Mouse (Mus musculus) urinary bladder, adult 18-20 months (tissue): ENCODE measurements at regions not wholly inside any gene's neighbourhood (a gene's known extent, or its start where the extent isn't known, plus 50 kb on each side); places are given as distances from the start of the nearest gene placed in this dataset.

Source experiments
- DNase-seq, 2 experiments: peaks; one replicate each; pipeline ENCODE4 v3.0.0; 2022; ENCODE audit warnings: low spot score in 2 of 2, mixed read lengths in 2 of 2

- DNase-seq, result no peak
Observed at GRCm38 (mm10) chr13:59916166-59917044, 93.5 kb upstream of the Tut7 start.

- no peak for DNase-seq
Observed at GRCm38 (mm10) chr13:59915734-59916133, 92.8 kb upstream of the Tut7 start.

- DNase-seq, result no peak
Observed at GRCm38 (mm10) chr13:59910179-59911071, 87.5 kb upstream of the Tut7 start.

GRCm38 (mm10) chr13:59909400-59909799, 86.5 kb upstream of the Tut7 start:
- no peak for DNase-seq

GRCm38 (mm10) chr13:59908786-59909185, 85.8 kb upstream of the Tut7 start:
- DNase-seq, result no peak

- no peak for DNase-seq
Observed at GRCm38 (mm10) chr13:59905488-59905887, 82.5 kb upstream of the Tut7 start.

- DNase-seq, result no peak
Observed at GRCm38 (mm10) chr13:59904415-59904814, 81.5 kb upstream of the Tut7 start.

GRCm38 (mm10) chr13:59899521-59899920, 76.6 kb upstream of the Tut7 start:
- DNase-seq, result no peak

- no peak for DNase-seq
Observed at GRCm38 (mm10) chr13:59895754-59896153, 72.8 kb upstream of the Tut7 start.

- no peak for DNase-seq
Observed at GRCm38 (mm10) chr13:59894094-59894493, 71.1 kb upstream of the Tut7 start.

- DNase-seq, result no peak
Observed at GRCm38 (mm10) chr13:59892961-59893360, 70.0 kb upstream of the Tut7 start.

GRCm38 (mm10) chr13:59892340-59892739, 69.4 kb upstream of the Tut7 start:
- DNase-seq, result no peak

GRCm38 (mm10) chr13:59891737-59892136, 68.8 kb upstream of the Tut7 start:
- DNase-seq, result no peak

- peak; percentile 15 to 19 for DNase-seq
Observed at GRCm38 (mm10) chr13:59889468-59890117, 66.6 kb upstream of the Tut7 start.

- no peak for DNase-seq
Observed at GRCm38 (mm10) chr13:59888038-59889016, 65.4 kb upstream of the Tut7 start.

- no peak for DNase-seq
Observed at GRCm38 (mm10) chr13:59887306-59887705, 64.4 kb upstream of the Tut7 start.

GRCm38 (mm10) chr13:59886572-59886971, 63.6 kb upstream of the Tut7 start:
- DNase-seq, result no peak

- DNase-seq, result no peak
Observed at GRCm38 (mm10) chr13:59881989-59882784, 59.2 kb upstream of the Tut7 start.

- no peak for DNase-seq
Observed at GRCm38 (mm10) chr13:59880055-59880454, 57.1 kb upstream of the Tut7 start.

GRCm38 (mm10) chr13:59875637-59876036, 52.7 kb upstream of the Tut7 start:
- DNase-seq, result no peak
